Mouse (Mus musculus): ENCODE measurements at regions not wholly inside any gene's neighbourhood (a gene's known extent, or its start where the extent isn't known, plus 50 kb on each side); places are given as distances from the start of the nearest gene placed in this dataset.

DNA sequence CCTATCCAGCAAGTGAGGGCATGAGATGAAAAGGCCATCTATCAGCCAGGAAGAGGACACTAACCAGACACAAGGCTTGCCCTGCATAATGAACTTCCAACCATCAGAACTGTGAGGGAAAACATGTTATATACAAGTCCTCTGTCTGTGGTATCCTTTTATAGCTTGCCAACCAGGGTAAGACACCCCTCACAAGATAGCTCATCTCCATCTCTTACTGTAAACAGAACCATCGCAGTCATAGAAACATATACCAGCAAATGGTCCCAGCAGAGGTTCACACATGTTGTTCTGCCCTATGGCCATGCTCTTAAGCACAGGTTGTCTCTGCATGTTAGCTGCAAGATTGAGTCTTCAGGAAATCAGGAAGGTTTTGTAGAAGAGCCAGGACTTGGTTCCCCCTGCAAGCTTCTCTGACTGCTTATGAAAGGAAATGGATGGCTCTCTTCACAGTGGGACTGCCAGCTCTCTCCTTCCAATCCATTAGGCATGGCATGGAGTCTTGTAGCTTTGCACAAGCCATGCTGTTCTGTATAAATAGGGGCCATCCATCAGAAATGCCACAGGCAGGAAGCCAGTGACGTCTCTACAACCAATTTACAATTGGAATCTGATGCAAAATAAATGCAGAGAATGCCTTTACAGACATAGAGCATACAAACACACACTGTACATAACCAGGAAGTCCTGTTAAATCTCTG is 1514.0 kb upstream of the Lrrc6 start:
- no peak for ATAC-seq (replicated peaks; ENCODE audit: low FRiP score, low TSS enrichment, poor library complexity, severe bottlenecking)

DNA sequence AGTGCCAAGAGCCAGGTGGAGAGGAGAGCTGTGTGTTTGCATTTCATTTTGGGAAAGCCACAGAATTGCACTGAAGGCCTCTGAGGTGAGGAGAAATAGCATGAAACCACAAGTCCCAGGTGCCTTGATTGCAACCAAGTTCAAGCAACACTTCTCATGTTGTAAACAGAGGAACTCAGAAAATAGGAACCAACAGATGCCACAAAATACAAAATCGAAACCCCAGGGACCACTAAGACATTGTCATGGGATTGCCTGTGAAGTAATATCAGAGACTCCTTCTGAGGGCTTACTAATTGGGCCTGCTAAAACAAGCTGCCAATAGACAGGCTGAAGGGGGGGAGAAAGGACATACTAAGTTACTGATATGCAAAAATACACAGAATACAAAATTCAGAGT is 1510.5 kb upstream of the Lrrc6 start:
- no peak for ATAC-seq (replicated peaks; ENCODE audit: low FRiP score, low TSS enrichment, poor library complexity, severe bottlenecking)

DNA sequence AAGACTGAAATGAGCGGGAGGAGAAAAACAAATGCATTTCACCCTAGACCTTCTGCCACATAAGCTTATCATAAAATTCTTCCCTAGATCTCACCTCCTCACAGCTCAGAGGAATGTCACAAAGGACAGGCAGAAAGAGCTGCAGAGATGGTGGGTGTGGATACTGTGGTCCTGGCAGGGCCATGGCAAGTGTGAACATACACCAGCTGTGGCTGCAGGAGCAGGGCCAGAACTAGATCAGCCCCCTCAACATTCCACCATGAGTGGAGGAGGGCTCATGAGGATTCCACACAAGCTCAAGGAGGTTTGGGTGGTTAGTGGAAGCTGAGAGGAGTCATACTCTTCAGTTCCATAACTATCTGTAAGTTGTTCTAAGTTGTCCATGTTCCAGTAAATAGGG is 1509.5 kb upstream of the Lrrc6 start:
- no peak for ATAC-seq (replicated peaks; ENCODE audit: low FRiP score, low TSS enrichment, poor library complexity, severe bottlenecking)

DNA sequence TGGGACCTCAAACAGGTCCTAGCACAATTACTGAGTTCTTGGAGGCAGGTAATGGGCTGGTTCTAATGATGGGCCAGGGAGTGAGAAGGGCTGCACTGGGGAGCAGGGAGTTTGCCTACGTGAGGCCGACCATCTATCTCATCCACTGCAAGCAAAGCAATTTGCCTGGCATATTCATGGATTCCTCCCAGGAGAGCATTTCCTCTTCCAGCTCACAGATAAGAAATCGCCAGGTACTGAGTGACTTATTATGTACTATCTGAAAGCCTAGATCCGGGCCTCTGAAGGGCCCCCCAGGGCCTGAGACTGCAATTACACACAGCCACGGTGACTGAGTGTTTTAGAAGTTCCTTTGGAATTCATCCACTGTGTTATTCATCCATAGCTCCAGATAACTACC is 1504.1 kb upstream of the Lrrc6 start:
- no peak for ATAC-seq (replicated peaks; ENCODE audit: low FRiP score, low TSS enrichment, poor library complexity, severe bottlenecking)

DNA sequence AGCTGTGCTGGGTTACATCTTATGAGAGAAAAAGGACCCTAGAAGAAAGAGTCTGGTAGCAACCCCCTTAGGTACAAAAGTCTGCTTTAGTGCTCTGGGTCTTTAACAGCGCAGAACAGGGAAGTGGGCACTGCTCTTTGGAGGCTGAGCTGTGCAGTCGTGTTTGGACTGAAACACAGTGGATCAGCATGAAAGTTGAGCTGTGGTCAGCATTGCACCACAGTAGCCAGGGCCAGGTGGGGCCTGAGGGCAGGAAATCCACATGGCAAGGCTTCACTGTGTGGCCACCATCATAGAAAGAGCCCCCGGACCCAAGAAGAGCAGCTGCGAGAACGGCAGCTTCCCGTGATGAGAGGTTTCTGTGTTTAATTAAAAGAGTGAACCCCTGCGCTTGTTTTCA is 1495.8 kb upstream of the Lrrc6 start:
- ATAC-seq (replicated peaks; ENCODE audit: low FRiP score, low TSS enrichment, poor library complexity, severe bottlenecking), result no peak

DNA sequence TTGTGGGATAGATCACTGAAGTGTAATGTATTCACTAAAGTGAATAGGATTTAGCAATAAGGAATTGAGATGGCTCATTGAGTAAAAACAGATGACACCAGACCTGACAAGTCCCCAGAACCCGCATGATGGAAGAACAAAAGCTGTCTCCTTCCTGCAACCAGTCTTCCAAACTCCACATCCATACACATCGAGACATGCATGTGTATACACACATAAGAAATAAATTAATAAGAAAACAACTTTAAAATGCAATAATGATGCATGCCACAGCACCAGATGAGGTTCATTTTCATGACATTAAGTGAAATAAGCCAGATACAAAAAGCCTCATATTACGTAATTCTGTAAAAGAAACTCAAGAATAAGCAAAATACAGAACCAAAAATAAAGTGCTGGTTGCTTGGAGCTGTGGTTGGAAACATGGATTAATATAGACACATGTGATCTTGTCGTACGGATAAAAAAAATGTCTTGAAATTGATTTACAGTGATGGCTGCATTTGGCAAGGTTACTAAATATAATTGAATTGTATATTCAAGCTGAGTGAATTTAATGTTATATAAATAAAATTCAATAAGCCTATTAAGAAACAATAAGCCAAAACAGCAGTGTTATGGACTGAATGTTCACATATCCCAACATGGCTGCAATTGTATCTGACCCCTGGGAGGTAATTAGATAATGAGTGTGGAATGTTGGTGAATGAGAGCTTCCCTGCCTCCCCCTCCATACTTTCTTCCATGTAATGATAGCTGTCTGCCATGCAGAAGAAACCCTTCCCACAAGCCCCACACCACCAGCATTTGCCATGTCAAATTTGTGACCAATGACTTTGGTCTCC is 1488.9 kb upstream of the Lrrc6 start:
- ATAC-seq (replicated peaks; ENCODE audit: low FRiP score, low TSS enrichment, poor library complexity, severe bottlenecking), result no peak

DNA sequence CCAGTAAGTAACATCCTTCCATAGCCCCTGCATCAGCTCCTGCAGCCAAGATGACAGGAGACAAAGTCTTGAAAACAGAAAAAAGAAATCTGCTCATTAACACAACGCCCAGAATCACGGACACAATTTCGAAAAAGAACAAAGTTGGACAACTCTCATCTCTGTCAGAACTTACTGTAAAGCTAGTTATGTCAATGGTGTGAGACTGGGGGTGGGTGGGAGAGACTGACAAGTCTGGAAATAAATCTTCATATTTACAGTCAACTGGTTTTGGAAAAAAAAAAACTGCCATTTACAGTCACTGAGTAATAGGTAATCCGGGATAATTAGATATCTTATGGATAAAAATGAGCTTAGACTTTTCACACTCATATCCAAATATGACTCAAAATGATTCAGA is 1487.2 kb upstream of the Lrrc6 start:
- no peak for ATAC-seq (replicated peaks; ENCODE audit: low FRiP score, low TSS enrichment, poor library complexity, severe bottlenecking)

DNA sequence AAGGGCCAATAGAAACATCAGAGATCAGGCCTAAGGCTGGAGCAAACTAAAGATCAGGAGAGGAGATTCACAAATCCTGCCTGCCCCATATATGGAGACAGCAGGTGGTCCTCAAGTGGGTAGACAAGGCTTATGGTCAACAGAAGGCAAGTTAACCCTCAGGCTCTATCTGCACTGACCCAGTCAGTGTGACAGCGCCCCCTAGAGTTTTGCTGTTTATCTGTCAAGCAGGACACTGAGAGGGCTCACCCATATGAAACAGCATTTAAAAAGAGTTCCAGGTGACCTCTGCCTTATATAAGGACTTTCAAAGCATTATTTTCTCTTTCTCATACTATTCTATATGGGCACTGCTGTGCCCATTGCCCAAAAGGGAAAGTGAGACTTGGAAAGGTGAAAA is 1482.5 kb upstream of the Lrrc6 start:
- no peak for ATAC-seq (replicated peaks; ENCODE audit: low FRiP score, low TSS enrichment, poor library complexity, severe bottlenecking)

DNA sequence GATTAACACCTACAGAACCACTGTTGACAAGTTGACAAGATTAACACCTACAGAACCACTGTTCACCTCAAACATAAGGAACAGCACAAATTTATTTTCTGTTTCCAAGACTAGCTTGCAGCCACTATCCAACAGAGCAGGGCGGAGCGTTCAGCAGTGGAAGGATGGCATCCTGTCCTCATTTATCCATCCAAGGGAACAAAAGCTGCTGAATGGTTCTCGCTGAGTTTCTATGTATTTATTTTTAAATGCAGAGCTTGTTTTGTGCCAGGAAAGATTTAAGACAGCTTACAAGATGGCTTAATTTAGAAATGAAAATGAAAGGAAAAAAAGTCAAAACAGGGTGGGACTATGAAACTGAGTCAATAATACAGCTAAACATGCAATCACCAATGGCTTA is 1481.2 kb upstream of the Lrrc6 start:
- ATAC-seq (replicated peaks; ENCODE audit: low FRiP score, low TSS enrichment, poor library complexity, severe bottlenecking), result no peak

DNA sequence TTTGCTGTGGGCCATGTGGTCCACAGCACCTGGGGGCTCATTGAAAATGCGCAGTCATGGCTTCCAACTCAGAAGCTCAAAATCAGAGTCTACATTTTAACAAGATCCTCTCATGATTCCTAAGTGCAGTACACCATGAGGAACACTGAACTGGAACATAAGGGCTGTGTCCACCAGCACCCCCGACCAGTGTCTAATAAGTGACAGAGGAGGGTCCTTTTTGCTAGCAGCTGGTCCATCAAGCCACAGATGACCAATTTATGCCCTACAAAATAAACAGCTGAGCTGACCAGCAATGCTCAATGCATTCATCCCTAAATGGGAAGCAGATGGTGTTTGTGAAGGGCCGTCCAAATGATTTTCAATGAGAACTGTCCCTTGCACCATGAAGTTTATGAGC is 1478.7 kb upstream of the Lrrc6 start:
- no peak for ATAC-seq (replicated peaks; ENCODE audit: low FRiP score, low TSS enrichment, poor library complexity, severe bottlenecking)

DNA sequence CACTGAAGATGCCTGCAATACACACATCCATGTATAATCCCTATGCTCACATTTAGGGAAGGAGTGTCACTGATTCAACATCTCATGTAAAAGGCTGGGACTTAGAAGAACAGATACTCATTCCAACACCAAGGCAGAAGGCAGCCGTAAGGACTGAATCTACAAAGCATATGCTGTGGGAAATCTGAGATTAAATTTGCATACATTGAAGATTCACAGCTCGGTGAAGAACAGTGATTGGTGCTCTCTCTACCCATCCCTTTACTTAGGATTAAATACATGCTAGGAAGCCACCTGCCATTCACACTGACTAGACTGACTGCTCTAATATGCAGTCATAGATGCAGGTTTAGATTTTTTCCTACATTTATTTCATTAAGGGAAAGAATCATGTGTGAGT is 1476.5 kb upstream of the Lrrc6 start:
- no peak for ATAC-seq (replicated peaks; ENCODE audit: low FRiP score, low TSS enrichment, poor library complexity, severe bottlenecking)

DNA sequence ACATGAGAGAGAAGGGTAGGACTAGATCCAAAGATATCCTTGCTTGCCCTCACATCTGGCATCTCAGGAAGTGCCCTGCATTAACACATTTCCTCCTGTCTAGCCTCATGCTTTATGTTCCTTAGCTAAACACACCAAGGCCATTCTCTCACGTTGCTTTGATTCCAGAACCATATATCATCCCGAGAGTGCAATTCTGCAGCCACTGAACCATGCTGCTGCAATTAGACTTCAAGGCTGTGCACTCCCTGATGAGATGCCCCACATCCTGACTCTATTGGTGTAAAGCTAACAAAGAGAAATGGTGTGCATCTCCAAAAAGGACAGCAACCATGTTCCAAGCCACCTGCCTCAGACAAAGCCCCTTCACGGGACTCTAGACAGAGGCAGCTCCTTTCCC is 1471.3 kb upstream of the Lrrc6 start:
- no peak for ATAC-seq (replicated peaks; ENCODE audit: low FRiP score, low TSS enrichment, poor library complexity, severe bottlenecking)

DNA sequence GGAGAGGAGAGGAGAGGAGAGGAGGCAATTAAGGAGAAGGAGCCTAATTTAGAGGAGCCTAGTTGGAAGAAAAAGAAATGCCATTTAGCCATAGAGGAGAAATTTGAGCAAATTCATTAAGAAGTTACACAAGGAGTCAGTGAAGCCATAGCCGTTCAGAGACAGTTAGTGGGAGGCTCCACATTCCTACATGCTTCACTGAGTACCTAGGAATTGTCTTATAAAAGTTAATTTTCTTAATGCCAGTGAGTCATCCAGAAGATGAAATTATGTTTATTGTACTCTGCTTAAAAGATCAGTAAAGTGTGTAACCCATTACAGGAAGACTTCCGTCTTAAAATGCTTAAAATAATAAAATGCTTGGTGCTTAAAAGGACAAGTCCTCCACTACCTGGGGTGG is 1453.5 kb upstream of the Lrrc6 start:
- no peak for ATAC-seq (replicated peaks; ENCODE audit: low FRiP score, low TSS enrichment, poor library complexity, severe bottlenecking)

DNA sequence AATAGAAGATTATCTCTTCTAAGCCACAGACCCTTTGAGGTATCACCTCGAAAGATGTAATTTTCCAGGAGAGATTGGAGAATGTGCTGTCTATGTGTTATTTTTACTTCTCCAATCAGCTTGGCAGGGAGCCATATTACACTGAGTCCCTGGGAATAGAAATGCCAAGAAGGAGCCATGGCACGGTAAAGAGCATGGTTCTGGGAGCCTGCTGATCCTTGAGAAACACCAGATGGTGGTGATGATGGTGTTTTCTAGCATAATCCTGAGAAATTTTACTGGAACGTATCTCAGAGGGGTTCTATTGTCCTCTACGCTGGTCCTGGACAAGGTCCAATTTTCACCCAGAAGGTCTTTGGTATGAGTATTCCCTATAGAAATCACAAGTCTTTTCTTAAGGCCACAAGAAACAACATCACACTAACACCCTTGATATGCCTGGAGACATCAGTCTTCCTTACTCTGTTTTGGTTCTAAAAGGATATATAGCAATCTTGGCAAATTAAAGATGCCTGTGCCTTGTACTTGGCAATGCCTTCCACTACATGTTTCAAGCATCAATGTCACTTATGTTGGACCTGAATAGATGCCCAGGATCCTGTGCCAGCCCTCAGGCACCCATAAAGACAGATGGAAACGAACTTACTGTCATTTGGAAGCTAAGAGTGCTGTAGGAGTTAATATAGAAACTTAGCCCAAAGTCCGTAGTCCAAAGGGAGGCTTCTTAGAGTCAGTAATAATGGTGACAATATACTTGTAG is 1449.8 kb upstream of the Lrrc6 start:
- ATAC-seq (replicated peaks; ENCODE audit: low FRiP score, low TSS enrichment, poor library complexity, severe bottlenecking), result no peak

DNA sequence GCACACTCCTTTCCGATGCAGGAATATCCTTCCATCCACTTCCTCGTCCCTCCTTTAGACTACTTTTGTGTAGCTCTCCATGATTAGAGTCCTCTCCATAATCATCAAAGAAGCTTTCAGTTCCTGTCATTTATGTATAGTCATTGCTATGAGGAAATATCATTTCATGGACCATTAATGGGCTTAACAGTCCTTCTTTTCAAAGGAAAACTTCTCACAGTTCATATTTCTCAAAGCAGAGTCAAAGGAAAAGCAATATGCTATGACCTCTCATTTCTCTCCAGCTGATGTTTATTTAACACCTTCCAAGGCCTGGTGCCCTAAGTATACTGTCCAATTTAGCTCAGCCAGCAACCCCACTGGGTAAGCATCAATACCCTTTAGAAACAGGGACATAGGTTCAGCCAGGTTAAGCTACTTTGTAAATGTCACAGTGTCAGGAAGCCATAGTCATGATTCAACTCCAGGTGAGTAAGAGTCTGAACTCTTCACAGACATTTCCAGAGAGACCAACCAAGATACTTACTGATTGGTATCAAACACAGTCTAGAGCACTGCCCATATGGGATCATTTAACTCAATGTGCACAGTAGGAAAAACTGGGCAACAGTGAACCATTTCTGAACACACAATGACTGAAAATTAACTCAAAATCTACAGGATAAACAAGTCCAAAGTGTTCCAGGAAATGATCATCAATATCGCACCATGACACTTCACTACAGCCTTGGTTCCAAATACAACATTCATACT is 1443.8 kb upstream of the Lrrc6 start:
- ATAC-seq (replicated peaks; ENCODE audit: low FRiP score, low TSS enrichment, poor library complexity, severe bottlenecking), result no peak

DNA sequence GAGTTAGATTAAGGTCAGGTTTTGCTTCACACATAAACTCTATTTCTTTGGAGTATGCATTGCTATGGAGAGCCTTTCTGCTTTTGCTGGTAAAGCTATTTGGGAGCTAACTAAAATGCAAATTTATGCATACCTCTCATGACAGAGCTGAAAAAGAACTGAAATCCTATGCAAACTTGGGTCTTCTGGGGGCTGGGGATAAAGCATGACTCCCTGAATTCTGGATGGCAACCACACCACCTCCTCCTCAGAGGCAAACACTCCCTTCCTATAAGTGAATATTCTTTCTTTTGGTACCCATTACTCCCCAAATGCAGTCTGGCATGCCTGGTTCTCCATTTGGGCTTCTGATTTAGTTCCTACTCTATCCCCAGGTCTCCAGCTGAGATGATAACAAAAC is 1442.3 kb upstream of the Lrrc6 start:
- ATAC-seq (replicated peaks; ENCODE audit: low FRiP score, low TSS enrichment, poor library complexity, severe bottlenecking), result no peak

DNA sequence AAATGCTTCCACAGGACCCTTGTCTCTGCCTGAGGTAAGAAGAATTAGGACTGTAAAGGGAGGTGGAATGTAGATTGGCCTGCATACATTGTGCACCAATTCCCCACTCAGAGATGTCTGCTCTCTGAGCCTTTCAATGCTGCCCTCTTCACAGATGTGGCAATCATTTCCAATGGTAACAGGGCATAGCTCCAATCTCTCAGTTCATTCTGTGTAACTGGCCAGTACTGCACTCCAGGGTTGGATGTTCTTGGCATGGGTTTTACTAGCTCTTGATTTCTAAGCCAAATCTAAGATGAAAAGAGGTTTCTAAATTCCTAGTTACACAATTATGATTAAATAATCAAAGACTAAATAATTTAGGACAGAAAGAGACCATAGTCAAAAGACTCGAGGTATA is 1439.8 kb upstream of the Lrrc6 start:
- no peak for ATAC-seq (replicated peaks; ENCODE audit: low FRiP score, low TSS enrichment, poor library complexity, severe bottlenecking)

DNA sequence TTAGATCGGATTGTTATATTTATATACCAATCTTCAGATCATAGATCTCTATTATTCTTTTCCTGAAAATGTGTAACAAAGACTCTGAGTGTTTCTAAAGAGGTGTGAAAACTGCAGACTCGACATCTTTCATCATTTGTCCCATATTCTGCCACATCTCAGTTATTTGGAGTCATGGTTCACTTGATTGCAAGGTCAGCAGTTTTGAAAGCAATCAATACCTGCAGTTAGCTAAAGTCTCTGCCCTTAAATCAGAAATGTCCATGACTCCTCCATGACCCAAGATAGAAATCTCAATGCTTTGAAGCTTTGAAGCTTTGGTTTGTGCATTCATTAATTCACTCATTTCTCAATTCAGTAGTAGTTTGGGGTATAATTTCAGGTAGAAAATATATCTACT is 1424.2 kb upstream of the Lrrc6 start:
- ATAC-seq (replicated peaks; ENCODE audit: low FRiP score, low TSS enrichment, poor library complexity, severe bottlenecking), result no peak

DNA sequence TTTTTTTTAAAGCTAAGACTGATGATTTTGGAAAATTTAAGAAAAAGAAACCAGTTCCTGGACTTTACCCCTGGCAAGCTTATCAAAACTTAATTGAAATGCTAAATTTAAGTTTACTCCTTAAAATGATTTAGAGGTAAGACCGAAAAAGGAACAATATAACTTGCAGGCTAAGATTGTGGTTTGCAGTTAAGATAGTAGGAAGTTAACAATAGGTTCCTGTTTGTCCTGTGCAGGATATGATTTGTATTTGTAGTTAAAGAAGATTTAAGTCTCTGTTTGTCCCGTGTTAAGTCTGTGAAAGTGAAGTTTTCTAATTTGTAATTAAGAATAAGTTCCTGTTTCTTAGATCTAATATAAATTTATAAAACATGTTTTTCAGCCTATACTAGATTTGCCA is 1406.3 kb upstream of the Lrrc6 start:
- no peak for ATAC-seq (replicated peaks; ENCODE audit: low FRiP score, low TSS enrichment, poor library complexity, severe bottlenecking)

DNA sequence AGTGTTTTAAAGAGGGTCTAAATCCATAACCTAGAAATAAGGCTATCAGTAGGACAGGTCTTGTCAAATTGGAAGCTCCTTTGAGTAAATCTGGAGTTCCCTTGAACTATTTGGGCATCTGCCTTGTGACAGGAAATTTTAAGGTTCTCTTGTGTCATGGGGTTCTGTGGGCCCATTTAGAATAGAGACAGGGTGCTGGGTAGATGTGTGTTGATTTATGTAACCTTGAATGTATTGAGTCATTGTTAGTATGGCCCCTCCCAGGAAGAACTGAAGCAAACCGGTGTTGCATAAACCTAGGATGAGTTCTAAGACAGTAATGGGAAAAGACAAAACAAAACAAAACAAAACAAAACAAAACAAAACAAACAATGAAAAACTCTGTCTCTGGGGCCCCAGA is 1404.6 kb upstream of the Lrrc6 start:
- ATAC-seq (replicated peaks; ENCODE audit: low FRiP score, low TSS enrichment, poor library complexity, severe bottlenecking), result no peak
